Mouse (Mus musculus): ENCODE data around the gene Spire2.

Spire2 gene

DNA sequence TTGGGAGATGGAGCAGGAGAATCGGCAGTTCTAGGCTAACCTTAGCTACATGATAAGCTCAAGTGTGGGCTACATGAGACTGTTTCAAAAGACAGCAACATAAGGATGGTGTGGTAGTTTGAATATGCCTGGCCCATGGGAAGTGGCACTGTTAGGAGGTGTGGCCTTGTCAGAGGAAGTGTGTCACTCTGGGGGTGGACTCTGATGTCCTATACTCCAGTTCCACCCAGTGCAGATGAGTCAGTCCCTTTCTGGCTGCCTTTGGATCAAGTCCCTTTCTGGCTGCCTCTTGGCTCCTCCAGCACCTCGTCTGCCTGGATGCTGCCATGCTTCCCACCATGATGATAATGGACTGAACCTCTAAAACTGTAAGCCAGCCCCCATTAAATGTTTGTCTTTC lies 39.7 kb upstream of the Spire2 start:
- H3K27me3 ChIP-seq (ENCODE audit: insufficient read depth, low read length): no peaks in the 10 kb centered on the region
- H3K9me3 ChIP-seq (ENCODE audit: low read length): no peaks in the 10 kb centered on the region
- TF ChIP-seq POU5F1 (IDR thresholded peaks at IDR 0.05; ENCODE audit: borderline replicate concordance, low read length) (no peak), NANOG (IDR thresholded peaks at IDR 0.05; ENCODE audit: borderline replicate concordance, low read length) (no peak), CTCF (conservative IDR thresholded peaks at IDR 0.05; ENCODE audit: low read length) (no peak)
- no peaks in the 10 kb centered on the region for H3K4me1 ChIP-seq (replicated peaks; ENCODE audit: low read depth, low read length)
- H3K36me3 ChIP-seq (ENCODE audit: insufficient read depth, low read length): peaks cover 91% of the 10 kb centered on the region
- H3K4me3 ChIP-seq (replicated peaks; ENCODE audit: low read length): no peak overlapping the region

DNA sequence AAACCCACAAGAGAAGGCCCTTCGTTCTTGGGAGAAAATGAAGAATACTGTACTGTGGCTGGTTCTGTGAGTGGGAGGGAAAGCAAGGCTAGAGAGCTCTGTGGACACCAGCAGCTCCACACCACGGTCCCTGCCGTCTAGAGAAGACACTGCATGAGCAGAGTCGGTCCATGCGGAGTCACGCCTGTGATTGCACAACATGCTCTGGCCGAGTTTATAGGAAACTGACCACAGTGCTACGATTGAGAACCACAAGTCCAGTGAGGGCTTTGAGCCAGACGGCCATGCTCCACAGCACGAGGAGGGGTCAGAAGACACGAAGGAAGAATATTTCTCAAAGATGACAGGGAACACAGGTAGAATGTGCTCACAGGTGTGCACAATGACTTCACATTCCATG lies 34.2 kb upstream of the Spire2 start:
- H3K27me3 ChIP-seq (ENCODE audit: insufficient read depth, low read length): no peaks in the 10 kb centered on the region
- TF ChIP-seq CTCF (conservative IDR thresholded peaks at IDR 0.05; ENCODE audit: low read length) (no peak), POU5F1 (IDR thresholded peaks at IDR 0.05; ENCODE audit: borderline replicate concordance, low read length) (no peak), NANOG (IDR thresholded peaks at IDR 0.05; ENCODE audit: borderline replicate concordance, low read length) (no peak)
- H3K9me3 ChIP-seq (ENCODE audit: low read length): no peaks in the 10 kb centered on the region
- no peaks in the 10 kb centered on the region for H3K4me1 ChIP-seq (replicated peaks; ENCODE audit: low read depth, low read length)
- peaks cover 88% of the 10 kb centered on the region for H3K36me3 ChIP-seq (ENCODE audit: insufficient read depth, low read length)
- no peak overlapping the region for H3K4me3 ChIP-seq (replicated peaks; ENCODE audit: low read length)

DNA sequence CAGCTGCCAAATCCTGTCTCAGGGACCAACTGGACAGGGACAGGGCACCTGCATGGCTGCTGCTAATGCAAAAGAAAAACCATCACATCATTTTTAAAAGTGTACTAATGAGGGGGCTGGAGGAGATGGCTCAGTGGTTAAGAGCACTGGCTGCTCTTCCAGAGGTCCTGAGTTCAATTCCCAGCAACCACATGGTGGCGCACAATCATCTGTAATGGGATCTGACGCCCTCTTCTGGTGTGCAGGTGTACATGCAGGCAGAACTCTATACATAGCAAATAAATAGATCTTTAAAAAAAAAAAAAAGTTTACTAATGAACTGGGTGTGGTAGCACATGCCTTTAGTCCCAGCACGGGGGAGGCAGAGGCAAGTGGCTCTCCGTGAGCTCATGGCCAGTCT lies 23.8 kb upstream of the Spire2 start:
- no peaks in the 10 kb centered on the region for H3K9me3 ChIP-seq (ENCODE audit: low read length)
- no peaks in the 10 kb centered on the region; the same call in none of the 2 replicates for H3K4me1 ChIP-seq (replicated peaks; ENCODE audit: low read depth, low read length)
- no peaks in the 10 kb centered on the region for H3K27me3 ChIP-seq (ENCODE audit: insufficient read depth, low read length)
- no peak overlapping the region for H3K4me3 ChIP-seq (replicated peaks; ENCODE audit: low read length)
- TF ChIP-seq NANOG (IDR thresholded peaks at IDR 0.05; ENCODE audit: borderline replicate concordance, low read length): no peak
- TF ChIP-seq POU5F1 (IDR thresholded peaks at IDR 0.05; ENCODE audit: borderline replicate concordance, low read length): no peak
- TF ChIP-seq CTCF (conservative IDR thresholded peaks at IDR 0.05; ENCODE audit: low read length): no peak
- peaks cover 68% of the 10 kb centered on the region for H3K36me3 ChIP-seq (ENCODE audit: insufficient read depth, low read length)

DNA sequence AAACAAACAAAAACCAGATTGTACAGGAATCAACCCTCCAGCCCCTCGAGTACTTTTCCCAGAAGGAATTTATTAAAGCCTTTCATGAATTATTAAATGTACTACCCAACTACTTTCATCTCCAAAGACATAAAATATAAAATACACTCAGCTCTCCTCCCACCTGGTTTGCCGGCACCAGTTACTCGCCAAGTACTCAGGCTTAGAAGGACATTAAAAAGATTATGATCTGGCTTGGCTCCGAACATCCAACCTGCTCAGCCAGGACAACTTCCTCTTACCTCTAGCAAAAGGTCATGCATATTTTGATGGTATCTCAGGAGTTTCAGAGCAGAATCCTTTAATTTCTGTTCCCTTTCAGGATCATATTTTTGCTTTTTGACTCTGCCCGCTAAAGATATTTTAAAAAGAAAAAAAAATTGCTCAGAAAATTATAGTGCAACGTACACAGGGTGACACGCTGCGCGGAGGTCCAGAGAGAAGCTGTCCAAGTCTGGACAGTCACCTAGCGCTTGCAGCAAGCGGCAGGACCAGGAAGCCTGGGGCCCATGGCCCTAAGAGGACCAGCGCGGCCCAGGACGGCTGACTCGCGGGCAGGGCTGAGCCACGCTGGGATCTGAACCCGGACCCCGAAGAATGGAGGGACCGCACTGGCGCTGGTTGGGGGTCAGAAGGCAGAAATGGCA lies 14.6 kb upstream of the Spire2 start:
- TF ChIP-seq CTCF (conservative IDR thresholded peaks at IDR 0.05; ENCODE audit: low read length) (no peak), POU5F1 (IDR thresholded peaks at IDR 0.05; ENCODE audit: borderline replicate concordance, low read length) (no peak), NANOG (IDR thresholded peaks at IDR 0.05; ENCODE audit: borderline replicate concordance, low read length) (no peak)
- H3K27me3 ChIP-seq (ENCODE audit: insufficient read depth, low read length): no peaks in the 10 kb centered on the region
- H3K9me3 ChIP-seq (ENCODE audit: low read length): no peaks in the 10 kb centered on the region
- peak overlapping the region; percentile 87 for H3K4me3 ChIP-seq (replicated peaks; ENCODE audit: low read length)
- H3K36me3 ChIP-seq (ENCODE audit: insufficient read depth, low read length): peaks cover 12% of the 10 kb centered on the region
- peaks cover 14% of the 10 kb centered on the region for H3K4me1 ChIP-seq (replicated peaks; ENCODE audit: low read depth, low read length)

DNA sequence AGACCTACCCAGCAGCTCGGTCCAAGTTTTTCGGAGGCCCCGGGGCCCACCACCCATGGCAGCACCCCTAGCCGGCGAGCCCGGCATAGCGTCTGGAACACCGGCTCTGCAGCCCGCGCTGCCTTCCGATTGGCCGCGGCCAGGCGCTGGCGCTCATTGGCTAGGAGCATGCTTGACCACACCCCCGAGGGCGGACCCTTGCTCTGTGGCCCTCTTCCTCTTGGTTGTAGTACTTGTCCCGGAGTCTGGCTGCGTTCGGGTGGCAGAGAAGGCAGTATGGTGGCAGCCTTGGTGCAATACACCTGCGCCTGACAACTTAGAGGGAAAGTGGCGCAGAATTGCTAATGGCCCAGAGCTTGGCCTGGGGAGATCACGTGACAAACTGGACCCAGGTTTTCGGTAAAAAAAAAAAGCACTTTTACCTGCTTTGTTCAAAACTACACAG lies 14.0 kb upstream of the Spire2 start, which contains the start of gene Fanca:
Gene Fanca (minus strand): TSS at position 110 of the 445 bp plus-strand sequence.
- TF ChIP-seq POU5F1 (IDR thresholded peaks at IDR 0.05; ENCODE audit: borderline replicate concordance, low read length): no peak
- TF ChIP-seq CTCF (conservative IDR thresholded peaks at IDR 0.05; ENCODE audit: low read length): no peak
- TF ChIP-seq NANOG (IDR thresholded peaks at IDR 0.05; ENCODE audit: borderline replicate concordance, low read length): no peak
- Histone ChIP-seq H3K36me3 (ENCODE audit: insufficient read depth, low read length) (peaks cover 6% of the 10 kb centered on the region), H3K9me3 (ENCODE audit: low read length) (no peaks in the 10 kb centered on the region), H3K4me1 (replicated peaks; ENCODE audit: low read depth, low read length) (peaks cover 18% of the 10 kb centered on the region), H3K27me3 (ENCODE audit: insufficient read depth, low read length) (no peaks in the 10 kb centered on the region), H3K4me3 (replicated peaks; ENCODE audit: low read length) (peak within 1 kb of the TSS; percentile 87)

DNA sequence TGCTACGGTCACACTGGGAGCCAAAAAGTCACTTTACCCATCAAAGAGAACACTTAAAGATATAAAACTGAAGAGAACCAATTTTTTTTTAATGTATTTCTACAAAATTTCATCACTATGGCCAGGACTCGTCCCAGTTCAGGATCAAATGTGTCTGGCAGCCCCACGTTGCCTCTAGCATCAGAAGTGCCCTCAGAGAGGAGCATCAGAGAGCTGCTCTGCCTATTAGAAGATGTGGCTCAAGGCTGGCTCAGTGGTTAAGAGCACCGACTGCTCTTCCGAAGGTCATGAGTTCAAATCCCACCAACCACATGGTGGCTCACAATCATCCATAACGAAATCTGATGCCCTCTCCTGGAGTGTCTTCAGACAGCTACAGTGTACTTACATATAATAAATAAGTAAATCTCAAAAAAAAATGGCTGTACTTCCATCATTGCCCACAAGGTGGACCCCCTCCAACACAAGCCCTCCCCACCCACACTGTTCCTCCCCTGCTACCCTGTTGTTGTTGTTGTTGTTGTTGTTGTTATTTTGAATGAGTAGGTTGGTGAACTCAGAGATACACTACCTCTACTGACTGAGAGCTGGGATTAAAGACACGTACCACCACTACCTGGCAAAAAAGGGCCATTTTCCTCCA lies 12.9 kb upstream of the Spire2 start:
- Histone ChIP-seq H3K27me3 (ENCODE audit: insufficient read depth, low read length) (no peaks in the 10 kb centered on the region), H3K4me1 (replicated peaks; ENCODE audit: low read depth, low read length) (peaks cover 18% of the 10 kb centered on the region), H3K9me3 (ENCODE audit: low read length) (no peaks in the 10 kb centered on the region), H3K36me3 (ENCODE audit: insufficient read depth, low read length) (no peaks in the 10 kb centered on the region), H3K4me3 (replicated peaks; ENCODE audit: low read length) (peak overlapping the region; percentile 87)
- TF ChIP-seq NANOG (IDR thresholded peaks at IDR 0.05; ENCODE audit: borderline replicate concordance, low read length) (no peak), CTCF (conservative IDR thresholded peaks at IDR 0.05; ENCODE audit: low read length) (peak; percentile 53), POU5F1 (IDR thresholded peaks at IDR 0.05; ENCODE audit: borderline replicate concordance, low read length) (no peak)

DNA sequence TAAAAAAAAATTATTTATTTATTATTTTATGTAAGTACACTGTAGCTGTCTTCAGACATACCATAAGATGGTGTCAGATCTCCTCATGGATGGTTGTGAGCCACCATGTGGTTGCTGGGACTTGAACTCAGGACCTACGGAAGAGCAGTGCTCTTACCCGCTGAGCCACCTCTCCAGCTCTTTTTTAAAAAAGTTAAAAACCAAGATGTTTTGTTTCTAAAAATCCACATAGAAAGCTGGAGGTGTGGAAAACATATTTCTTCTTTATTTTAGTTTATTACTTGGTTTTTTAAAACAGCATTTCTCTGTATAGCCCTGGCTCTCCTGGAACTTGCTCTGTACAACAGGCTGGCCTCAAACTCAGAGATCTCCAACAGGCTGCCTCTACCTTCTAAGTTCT lies 4.0 kb upstream of the Spire2 start:
- TF ChIP-seq POU5F1 (IDR thresholded peaks at IDR 0.05; ENCODE audit: borderline replicate concordance, low read length) (no peak), NANOG (IDR thresholded peaks at IDR 0.05; ENCODE audit: borderline replicate concordance, low read length) (no peak), CTCF (conservative IDR thresholded peaks at IDR 0.05; ENCODE audit: low read length) (no peak)
- Histone ChIP-seq H3K36me3 (ENCODE audit: insufficient read depth, low read length) (no peaks in the 10 kb centered on the region), H3K27me3 (ENCODE audit: insufficient read depth, low read length) (0 out of 2 replicates have a peak, but pooled peaks cover 2% of the 10 kb centered on the region), H3K4me1 (replicated peaks; ENCODE audit: low read depth, low read length) (peaks cover 40% of the 10 kb centered on the region), H3K9me3 (ENCODE audit: low read length) (no peaks in the 10 kb centered on the region), H3K4me3 (replicated peaks; ENCODE audit: low read length) (no peak overlapping the region)

DNA sequence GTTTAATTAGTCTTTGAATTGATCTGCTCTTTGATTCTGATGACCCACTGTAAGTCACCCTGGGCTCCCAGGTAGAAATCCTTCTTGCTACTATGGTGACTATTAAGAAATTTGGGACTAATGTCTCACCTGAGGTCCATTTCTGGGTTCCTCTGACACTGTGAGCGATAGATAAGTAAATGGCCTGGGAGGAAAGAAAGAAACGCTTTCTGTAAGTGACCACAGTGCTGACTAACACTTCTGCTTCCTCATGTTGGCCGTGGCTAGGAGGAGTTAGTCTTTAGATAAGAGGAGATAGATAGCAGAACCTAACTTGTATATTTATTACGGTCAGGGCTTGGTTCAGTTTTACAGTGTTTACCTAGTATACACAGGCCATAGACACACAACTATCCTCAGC lies 3.2 kb upstream of the Spire2 start:
- Histone ChIP-seq H3K9me3 (ENCODE audit: low read length) (no peaks in the 10 kb centered on the region), H3K4me1 (replicated peaks; ENCODE audit: low read depth, low read length) (peaks cover 48% of the 10 kb centered on the region)
- TF ChIP-seq NANOG (IDR thresholded peaks at IDR 0.05; ENCODE audit: borderline replicate concordance, low read length) (no peak), POU5F1 (IDR thresholded peaks at IDR 0.05; ENCODE audit: borderline replicate concordance, low read length) (no peak), CTCF (conservative IDR thresholded peaks at IDR 0.05; ENCODE audit: low read length) (no peak)

More for the DNA sequence above, 3.2 kb upstream of the Spire2 start:
- 0 out of 2 replicates have a peak, but pooled peaks cover 2% of the 10 kb centered on the region for H3K27me3 ChIP-seq (ENCODE audit: insufficient read depth, low read length)
- H3K4me3 ChIP-seq (replicated peaks; ENCODE audit: low read length): no peak overlapping the region
- no peaks in the 10 kb centered on the region for H3K36me3 ChIP-seq (ENCODE audit: insufficient read depth, low read length)

Data from E14TG2a.4 (cell line).